Mouse (Mus musculus): ENCODE results near the gene Runx2.

Gene Runx2

DNA sequence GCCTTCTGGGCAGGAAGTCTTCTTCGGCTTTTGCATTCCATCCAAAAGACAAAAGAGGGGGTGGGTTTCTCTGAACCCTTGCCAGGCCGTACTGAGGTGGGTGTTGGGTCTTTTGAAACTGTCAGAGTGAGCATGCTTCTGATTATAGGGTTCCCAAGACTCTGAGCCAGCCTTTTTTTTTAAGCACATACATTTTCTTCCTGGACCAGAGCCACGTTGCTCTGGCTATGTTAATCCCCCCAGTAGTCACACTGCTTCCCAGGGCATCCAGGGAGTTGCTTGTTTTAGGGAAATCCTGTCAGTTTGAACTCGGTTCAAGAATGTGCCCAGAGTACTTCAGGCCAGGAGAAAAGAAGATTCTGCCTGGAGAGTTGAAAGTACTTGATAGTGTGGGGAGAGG lies 286.0 kb downstream of the Runx2 start:
- DNase-seq (ENCODE audit: low read depth): peak; percentile 84

- peak; percentile 71 for DNase-seq (ENCODE audit: low read depth)
Measured at GRCm38 (mm10) chr17:44524146-44524545, 290.5 kb downstream of the Runx2 start.

GRCm38 (mm10) chr17:44522906-44523305 lies 291.7 kb downstream of the Runx2 start:
- DNase-seq (ENCODE audit: low read depth): peak; percentile 38

DNA sequence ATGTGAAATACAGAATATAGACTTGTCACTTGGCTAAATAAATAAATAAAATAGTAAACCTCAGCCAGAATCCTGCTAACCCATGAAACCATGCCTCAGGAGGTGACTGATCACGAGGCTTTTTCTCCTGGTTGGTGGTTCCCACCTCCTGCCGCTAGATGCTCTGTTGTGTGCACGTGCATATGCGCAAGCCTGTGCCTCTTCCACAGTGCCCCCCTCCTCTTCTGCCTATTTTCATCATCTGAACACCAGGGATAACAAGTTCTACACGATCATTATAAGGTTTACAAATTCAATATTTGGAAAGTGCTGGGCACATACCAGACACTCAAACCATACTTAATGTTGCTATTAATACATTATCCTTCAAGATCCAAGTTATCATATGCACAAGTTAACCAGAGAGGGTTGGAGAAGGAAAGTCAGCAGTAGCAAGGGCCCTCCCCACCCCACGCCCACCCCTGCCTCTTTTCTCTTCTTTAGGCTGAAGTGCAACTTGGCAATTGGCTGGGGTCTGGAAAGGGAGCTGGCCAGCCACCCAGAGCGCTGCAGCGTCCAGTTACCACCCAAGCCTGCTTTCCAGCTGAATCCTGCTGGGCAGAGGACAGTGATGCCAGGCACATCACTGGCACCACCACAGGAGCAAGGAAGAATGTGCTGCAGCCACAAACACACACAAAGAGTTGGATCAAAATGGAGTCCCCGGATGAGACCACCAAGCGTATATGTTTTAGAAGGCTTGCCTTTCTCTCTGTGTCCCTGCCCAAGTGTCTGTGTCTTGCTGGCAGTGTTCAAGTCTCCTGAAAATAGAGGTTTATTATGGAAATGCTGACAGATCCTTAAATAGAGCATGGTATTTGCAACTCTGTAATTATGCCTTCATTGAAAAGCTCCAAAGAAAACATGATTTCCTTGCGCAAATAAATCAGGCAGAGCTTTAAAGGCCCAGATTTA lies 294.2 kb downstream of the Runx2 start:
- DNase-seq (ENCODE audit: low read depth): no peak

GRCm38 (mm10) chr17:44519356-44519755 lies 295.2 kb downstream of the Runx2 start:
- peak; percentile 55 for DNase-seq (ENCODE audit: low read depth)

DNA sequence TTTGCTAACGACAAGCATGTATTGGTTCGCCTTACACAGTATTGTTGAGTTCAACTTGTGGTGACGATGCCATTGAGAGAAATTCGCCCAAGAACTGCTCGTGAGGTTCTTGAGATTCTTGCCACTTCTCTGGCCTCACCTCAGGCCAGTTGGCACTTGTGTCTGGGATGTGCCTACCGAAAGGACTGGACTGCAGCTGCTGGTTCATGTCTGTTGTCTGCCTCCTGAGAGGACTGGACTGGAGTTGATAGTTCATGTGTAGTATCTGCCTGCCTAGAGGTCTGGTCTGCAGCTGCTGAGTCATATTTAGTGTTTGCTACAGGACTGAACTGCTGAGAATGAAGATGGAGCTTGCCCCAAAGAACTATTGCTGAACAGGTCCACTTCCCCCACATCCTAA lies 296.4 kb downstream of the Runx2 start:
- no peak for DNase-seq (ENCODE audit: low read depth)

DNA sequence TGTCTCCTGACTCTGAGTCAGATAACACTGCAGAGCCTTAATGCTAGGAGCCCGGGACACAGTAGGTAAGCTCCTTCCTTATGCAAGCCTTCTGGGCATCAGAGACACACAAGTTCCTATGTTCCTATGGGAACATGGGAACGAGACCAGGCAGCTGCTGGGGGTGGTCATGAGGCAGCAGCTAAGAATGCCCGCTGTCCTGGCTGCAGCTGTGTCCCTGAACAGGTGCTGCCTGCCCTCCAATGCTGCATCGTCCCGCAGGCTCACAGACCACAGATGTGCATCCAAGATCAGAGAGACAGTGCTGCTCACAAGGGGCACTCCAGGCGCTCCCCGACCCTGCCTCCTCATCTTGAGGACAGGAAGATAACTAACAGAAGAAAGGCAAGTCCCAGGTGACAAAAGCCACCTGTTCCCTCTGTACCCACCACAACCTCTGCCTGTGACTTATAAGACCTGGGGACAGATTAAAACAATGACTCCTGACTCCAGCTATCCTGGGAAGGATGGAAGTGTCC lies 306.3 kb downstream of the Runx2 start:
- DNase-seq (ENCODE audit: low read depth): peak; percentile 55

- no peak for DNase-seq (ENCODE audit: low read depth)
Measured at GRCm38 (mm10) chr17:44507741-44508140, 306.9 kb downstream of the Runx2 start.

GRCm38 (mm10) chr17:44506524-44506923 lies 308.1 kb downstream of the Runx2 start:
- no peak for DNase-seq (ENCODE audit: low read depth)

DNA sequence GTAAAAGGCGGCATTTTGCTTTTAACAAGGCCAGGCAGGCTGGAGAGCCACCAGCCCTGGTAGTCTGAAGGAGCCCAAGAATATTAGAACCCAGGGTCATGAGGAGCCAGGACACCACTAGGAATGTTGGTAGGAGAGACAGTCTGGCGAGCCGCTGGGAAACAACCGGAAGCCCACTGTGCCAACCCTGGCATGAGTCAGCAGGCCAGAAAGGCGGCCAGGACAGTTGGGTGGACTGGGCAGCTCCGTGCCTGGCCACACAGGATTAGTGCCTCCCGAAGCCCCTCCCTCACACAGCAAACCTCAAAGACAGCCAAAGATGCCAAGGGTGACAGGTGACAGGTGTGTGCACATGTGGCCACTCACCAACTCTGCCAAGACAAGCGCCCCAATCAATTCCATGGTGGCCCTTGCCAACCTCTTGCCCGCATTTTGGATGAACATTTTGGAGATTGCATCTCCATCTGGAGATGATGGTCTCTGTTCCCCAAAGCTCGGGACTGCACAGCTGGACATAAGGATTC lies 309.7 kb downstream of the Runx2 start:
- DNase-seq (ENCODE audit: low read depth): no peak

DNA sequence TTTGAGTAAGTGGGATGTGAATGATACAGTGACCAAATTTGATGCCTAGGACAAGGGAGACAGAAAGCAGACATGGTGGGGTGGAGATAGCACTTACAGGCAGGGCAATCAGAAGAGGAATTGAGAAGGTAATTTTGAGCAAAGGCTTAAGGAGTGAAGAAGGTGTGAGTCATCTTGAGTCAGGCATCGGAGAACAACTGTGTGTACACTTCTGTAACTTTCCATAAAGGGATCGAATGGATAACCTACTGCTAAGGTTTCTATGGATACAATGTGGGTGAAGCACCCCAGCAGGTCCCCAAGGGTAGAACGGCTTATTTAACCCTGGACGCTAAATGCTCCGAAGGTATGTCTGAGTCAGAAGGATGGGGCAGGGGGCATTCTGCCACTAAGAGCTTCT lies 312.4 kb downstream of the Runx2 start:
- DNase-seq (ENCODE audit: low read depth): peak; percentile 57

GRCm38 (mm10) chr17:44500306-44500899 lies 314.2 kb downstream of the Runx2 start:
- peak; percentile 94 for DNase-seq (ENCODE audit: low read depth)

DNA sequence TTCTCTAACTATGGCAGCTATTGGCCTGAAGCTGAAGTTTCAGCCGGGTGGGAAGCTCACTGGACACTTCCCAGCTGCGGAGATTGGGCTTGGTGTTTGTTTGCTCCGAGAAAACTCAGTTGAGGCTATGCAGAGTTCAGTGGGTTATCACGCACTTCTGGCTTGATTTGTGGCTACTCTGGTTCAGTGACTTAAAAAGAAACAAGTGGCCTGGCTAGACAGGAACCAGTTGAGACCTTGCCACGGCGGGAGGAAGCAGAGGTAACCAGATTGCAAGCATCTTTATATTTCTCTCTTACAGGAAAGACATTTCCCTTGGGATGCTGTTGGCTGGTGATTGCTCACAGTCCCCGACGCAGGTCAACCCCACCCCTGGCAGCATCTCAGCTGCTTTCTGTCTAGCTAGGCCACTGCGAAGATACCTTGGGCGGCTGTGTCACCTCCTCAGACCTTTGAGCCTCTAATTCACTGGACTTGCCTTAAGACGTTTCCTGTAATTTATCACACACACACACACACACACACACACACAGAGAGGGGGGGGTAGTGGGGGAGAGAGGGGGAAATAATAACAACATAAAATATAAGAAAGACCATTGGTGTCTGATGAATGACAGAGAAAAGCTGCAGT lies 324.3 kb downstream of the Runx2 start:
- no peak for DNase-seq (ENCODE audit: low read depth)

- DNase-seq (ENCODE audit: low read depth): no peak
Measured at GRCm38 (mm10) chr17:44489346-44489745, 325.3 kb downstream of the Runx2 start.

DNA sequence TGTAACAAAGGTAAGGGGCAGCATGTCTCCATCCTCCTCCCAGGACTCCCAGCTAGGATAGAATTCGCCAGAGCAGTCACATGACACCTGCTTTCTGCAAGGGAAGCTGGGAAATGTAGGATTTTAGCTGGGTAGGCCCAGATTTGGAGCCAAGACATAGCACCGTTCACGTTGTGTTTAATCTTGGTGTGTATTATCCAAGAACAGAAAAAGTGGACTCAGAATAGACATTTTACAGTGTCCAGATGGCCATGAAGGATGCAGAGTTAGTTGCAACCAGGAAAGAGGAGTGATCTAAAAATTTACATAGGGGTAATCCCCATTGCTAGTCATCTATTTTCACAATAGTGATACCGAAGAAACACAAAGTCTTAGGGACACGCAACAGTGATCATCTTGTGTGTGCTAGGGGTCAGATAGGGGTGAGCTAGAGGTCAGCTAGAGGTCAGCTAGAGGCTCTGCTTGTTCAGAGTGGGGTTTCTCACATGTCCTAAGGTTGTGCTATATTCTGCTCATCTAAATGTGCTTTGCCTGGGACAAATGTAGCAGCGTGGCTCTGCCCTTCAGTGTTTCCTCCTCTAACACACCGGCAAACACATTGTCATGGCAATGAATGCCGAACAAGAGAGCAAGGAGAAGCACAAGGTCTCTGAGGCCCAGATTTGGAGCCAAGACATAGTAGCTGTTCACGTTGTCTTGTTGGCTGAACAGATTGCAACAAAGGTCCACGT lies 326.9 kb downstream of the Runx2 start:
- no peak for DNase-seq (ENCODE audit: low read depth)

DNA sequence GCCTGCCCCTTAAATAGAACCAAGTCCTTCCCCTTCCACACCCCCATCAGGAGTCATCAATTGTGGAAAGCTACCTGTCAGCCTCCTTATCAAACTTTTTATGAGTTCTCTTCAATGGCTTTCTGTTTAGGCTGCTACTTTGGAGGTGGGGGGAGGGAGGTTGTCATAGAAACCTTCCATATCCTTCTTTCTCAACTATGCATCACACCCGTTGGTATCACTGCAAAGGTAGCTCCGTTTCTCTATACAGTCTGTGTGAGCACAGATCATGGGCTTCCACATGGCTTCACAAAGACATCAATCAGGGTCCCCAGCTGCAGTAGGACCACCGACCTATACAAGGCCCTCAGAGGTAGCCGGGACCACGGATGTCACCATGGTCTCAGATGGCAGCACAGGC lies 329.3 kb downstream of the Runx2 start:
- DNase-seq (ENCODE audit: low read depth): no peak

GRCm38 (mm10) chr17:44479918-44480317 lies 334.7 kb downstream of the Runx2 start:
- DNase-seq (ENCODE audit: low read depth): no peak

DNA sequence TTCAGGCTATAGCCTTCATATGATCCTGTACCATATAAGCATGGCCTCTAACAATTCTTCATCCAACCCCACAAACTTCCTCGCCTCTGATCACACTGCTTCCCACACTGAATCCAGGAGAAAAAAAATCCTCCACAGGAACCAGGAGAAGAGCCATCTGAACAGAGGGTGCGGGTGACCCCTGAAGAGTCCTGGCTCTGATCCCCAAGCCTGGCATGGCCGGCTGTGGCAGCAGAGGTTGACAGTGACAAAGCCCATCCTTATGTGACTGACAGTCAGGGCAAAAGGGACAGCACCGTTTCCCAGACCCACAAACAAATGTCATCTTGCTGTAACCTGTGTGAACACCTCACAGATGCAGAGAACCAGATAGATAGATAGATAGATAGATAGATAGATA lies 335.1 kb downstream of the Runx2 start:
- no peak for DNase-seq (ENCODE audit: low read depth)

DNA sequence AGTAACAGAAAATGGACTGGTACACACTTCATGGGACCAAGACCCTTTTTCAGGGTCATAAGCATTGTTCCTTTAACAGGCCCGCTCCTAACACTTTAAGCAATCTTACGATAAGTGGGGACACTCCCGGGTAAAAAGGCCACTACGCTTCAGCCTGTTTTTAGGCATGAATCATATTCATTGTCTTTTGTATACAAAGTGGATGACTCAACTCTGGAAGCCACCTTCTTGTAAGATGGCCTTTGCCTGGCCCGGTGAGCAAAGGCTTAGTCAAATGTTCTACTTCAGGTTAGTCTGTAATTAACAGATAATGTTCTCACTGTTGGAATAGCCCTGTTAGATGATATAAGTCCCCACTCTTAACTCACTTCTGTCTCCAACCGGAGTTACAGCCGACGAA lies 338.7 kb downstream of the Runx2 start:
- DNase-seq (ENCODE audit: low read depth): peak; percentile 31

GRCm38 (mm10) chr17:44474280-44474679 lies 340.3 kb downstream of the Runx2 start:
- DNase-seq (ENCODE audit: low read depth): no peak

- DNase-seq (ENCODE audit: low read depth): no peak
Measured at GRCm38 (mm10) chr17:44472695-44473094, 341.9 kb downstream of the Runx2 start.

- DNase-seq (ENCODE audit: low read depth): no peak
Measured at GRCm38 (mm10) chr17:44463679-44464078, 350.9 kb downstream of the Runx2 start.
